Mouse (Mus musculus): ENCODE results near the gene Ptch1. TPM values are rescaled to one million over a fixed set of nuclear protein-coding genes. Genes with fewer than 3 reads are reported as not detected.

Ptch1 gene
- polyA plus RNA-seq, 1 experiment = 2.8 TPM

DNA sequence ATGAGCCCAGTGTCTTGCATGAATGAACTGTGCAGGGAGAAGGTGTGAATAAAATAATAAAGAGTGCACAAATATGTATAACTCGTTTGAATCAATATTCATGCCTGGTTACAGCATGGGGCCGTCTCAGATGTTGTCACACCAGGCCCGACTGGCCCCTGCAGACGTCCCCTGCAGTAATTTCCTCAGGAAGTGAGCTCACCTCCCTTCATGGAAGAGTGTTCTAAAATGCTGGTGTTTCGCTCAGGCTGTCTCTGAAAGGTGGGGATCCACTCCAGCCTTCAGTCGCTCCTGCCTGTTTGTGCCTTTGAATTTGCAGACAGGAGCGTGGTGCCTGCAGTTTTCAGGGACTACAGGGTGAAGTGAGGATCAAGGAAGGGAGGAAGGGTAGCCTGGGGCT lies 22.5 kb upstream of the Ptch1 start:
- no peak for TF ChIP-seq MAX (IDR thresholded peaks at IDR 0.05)
- no peak overlapping the region for H3ac ChIP-seq (ENCODE audit: control insufficient read depth, insufficient read length, low read depth)
- no peaks in the 10 kb centered on the region for H3K79me2 ChIP-seq (ENCODE audit: control insufficient read depth, insufficient read depth)
- H3K79me3 ChIP-seq (ENCODE audit: low read depth) = no peaks in the 10 kb centered on the region
- H3K36me3 ChIP-seq (ENCODE audit: control insufficient read depth, insufficient read depth) = no peaks in the 10 kb centered on the region
- no peaks in the 10 kb centered on the region for H3K27me3 ChIP-seq (ENCODE audit: control insufficient read depth, insufficient read depth, insufficient read length)
- H3K4me3 ChIP-seq (ENCODE audit: insufficient read depth, poor library complexity, severe bottlenecking) = no peak overlapping the region

DNA sequence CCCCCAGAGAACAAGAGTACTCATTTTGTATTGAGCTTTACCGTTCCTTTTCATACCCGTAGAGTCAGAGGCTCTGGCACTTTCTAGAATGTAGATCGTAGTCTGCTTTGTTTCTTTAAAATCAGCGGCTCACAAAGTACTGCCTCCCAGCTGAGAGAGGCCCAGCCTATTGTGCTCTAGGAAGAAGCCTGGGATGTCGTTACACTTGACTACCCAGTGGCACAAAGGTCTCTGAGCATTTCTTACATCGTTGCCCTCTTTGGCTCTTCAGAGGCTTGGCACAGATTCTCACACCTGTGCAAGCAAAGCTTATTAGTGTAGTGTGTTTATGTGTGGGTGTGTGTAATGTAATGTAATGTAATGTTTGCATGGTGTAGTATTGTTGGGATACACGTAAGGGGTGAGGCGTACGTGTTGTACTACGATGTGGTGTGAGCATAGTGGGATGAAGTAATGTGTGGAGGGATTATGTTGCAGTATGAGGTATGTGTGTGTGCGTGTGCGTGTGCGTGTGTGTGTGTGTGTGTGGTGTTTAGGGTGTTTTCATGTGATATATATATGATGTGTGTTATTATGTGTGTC lies 20.2 kb upstream of the Ptch1 start:
- no peak for TF ChIP-seq MAX (IDR thresholded peaks at IDR 0.05)
- Histone ChIP-seq H3K79me3 (ENCODE audit: low read depth) (no peaks in the 10 kb centered on the region), H3K36me3 (ENCODE audit: control insufficient read depth, insufficient read depth) (no peaks in the 10 kb centered on the region), H3ac (ENCODE audit: control insufficient read depth, insufficient read length, low read depth) (no peak overlapping the region), H3K79me2 (ENCODE audit: control insufficient read depth, insufficient read depth) (no peaks in the 10 kb centered on the region), H3K4me3 (ENCODE audit: insufficient read depth, poor library complexity, severe bottlenecking) (no peak overlapping the region), H3K27me3 (ENCODE audit: control insufficient read depth, insufficient read depth, insufficient read length) (no peaks in the 10 kb centered on the region)

DNA sequence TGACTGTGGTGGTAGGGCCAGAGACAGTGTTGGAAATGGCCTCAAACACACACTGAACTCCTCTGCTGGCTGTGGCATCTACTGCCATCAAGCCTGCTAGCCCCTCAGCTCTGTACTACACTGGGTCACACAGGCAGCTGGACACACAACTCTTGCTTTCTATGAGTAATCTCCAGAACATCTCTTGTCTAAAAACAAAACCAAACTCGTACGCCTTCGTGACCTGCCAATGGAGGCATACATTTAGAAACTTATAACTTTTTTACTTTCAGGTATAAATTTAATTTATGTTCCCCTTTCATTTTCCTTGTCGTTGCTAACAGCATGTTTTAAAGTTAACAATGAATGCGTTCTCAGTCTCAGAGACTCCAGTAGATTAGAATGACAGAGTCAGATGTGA lies 19.4 kb upstream of the Ptch1 start:
- no peak for TF ChIP-seq CEBPB (IDR thresholded peaks at IDR 0.05; ENCODE audit: low read depth)

DNA sequence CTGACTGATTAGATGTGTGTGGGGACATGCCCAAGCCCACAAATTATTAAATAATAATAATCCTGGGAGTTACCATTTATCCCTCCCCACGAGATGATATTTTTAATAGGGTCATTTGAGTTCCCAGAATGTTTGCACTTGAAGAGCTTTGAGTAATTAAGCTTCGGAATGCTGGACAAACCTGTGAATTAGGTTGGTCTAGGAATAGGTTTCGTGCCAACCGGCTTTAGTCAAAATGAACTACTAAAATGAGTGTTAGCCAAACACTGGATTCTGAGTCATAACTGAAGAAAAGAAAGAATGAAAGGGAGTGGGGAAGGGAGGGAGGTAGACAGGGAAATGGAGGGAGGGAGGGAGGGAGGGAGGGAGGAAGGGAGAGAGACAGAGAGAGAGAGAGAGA lies 1.2 kb upstream of the Ptch1 start:
- no peaks in the 10 kb centered on the region for H3K79me3 ChIP-seq (ENCODE audit: low read depth)
- H3K27me3 ChIP-seq (ENCODE audit: control insufficient read depth, insufficient read depth, insufficient read length) = peaks cover 37% of the 10 kb centered on the region
- H3K4me3 ChIP-seq (ENCODE audit: insufficient read depth, poor library complexity, severe bottlenecking) = no peak overlapping the region

More for the DNA sequence above, 19.4 kb upstream of the Ptch1 start:
- H3K27me3 ChIP-seq (ENCODE audit: control insufficient read depth, insufficient read depth, insufficient read length) = no peaks in the 10 kb centered on the region
- no peak overlapping the region for H3ac ChIP-seq (ENCODE audit: control insufficient read depth, insufficient read length, low read depth)
- no peak overlapping the region for H3K4me3 ChIP-seq (ENCODE audit: insufficient read depth, poor library complexity, severe bottlenecking)
- H3K79me2 ChIP-seq (ENCODE audit: control insufficient read depth, insufficient read depth) = no peaks in the 10 kb centered on the region
- H3K79me3 ChIP-seq (ENCODE audit: low read depth) = no peaks in the 10 kb centered on the region
- no peaks in the 10 kb centered on the region for H3K36me3 ChIP-seq (ENCODE audit: control insufficient read depth, insufficient read depth)

DNA sequence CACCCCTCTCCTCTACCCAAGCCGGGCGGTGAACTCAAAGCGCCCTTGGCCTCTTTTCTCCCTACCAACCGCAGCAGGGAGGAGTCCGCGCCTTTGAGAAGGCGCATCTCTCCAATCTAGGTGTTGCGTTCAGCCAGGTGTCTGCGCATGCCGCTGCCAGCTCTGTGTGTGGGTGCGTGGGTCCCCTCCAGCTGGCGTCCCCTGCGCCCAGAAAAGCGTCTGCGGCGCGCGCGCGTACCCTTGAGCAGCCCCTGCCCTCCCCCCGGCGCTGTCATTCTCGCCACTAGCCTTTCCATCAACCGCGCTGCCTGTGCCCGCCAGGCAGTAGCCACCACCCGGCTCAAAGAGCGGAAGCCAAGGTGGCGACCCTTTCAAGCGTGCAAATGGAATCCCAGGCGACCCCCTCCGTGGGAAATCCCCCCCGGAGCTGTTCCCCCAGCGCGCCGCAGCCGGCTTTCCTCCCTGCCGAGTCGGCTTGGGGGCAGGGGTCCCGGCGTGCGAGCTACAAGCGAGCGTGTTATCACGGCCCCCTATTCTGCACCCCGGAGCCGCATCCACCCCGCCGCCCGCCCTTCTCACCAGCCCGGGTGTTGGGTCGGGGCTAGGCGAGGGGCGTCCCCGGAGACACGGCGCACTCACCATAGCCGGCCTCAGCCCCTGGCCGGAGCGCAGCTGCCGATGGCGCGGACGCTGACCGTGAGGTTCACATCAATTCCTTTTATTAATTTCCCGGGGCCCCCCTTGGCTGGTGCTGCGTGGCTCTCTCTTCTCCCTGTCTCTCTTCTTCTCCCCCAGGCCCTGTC lies 744 bp downstream of the Ptch1 start:
- TF ChIP-seq CEBPB (IDR thresholded peaks at IDR 0.05; ENCODE audit: low read depth) (no peak), MYOD1 (IDR thresholded peaks at IDR 0.05; ENCODE audit: control insufficient read depth, insufficient read length, low read depth) (no peak), FOSL1 (IDR thresholded peaks at IDR 0.05; ENCODE audit: insufficient read depth, low read length, poor library complexity, severe bottlenecking) (no peak), USF1 (IDR thresholded peaks at IDR 0.05; ENCODE audit: low read depth) (no peak)
- Histone ChIP-seq H3K27me3 (ENCODE audit: control insufficient read depth, insufficient read depth, insufficient read length) (peaks cover 37% of the 10 kb centered on the region), H3K36me3 (ENCODE audit: control insufficient read depth, insufficient read depth) (no peaks in the 10 kb centered on the region)

More for the DNA sequence above, 1.2 kb upstream of the Ptch1 start:
- Histone ChIP-seq H3ac (ENCODE audit: control insufficient read depth, insufficient read length, low read depth) (no peak overlapping the region), H3K79me2 (ENCODE audit: control insufficient read depth, insufficient read depth) (no peaks in the 10 kb centered on the region), H3K36me3 (ENCODE audit: control insufficient read depth, insufficient read depth) (no peaks in the 10 kb centered on the region)
- TF ChIP-seq MAX (IDR thresholded peaks at IDR 0.05) = no peak
- no peak for TF ChIP-seq CEBPB (IDR thresholded peaks at IDR 0.05; ENCODE audit: low read depth)
- TF ChIP-seq FOSL1 (IDR thresholded peaks at IDR 0.05; ENCODE audit: insufficient read depth, low read length, poor library complexity, severe bottlenecking) = no peak
- no peak for TF ChIP-seq USF1 (IDR thresholded peaks at IDR 0.05; ENCODE audit: low read depth)
- no peak for TF ChIP-seq CTCF (IDR thresholded peaks at IDR 0.05; ENCODE audit: control insufficient read depth, insufficient read depth, insufficient read length)

DNA sequence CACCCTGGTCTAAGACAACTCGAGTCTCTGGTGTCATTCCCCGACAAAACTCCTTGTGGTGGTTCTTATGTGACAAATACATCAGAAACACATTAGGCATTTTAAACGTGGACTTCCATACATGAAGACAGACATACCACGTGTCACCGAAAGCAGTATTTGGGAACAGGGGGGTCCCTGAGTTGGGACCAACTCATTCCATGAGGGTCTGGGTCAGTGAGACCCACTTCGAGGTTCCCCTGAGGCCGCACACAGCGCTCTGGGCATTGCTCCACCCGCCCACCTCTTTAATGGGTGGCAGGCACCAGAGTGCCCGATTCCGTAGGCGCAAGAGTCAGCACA lies 1.3 kb downstream of the Ptch1 start:
- H3ac ChIP-seq (ENCODE audit: control insufficient read depth, insufficient read length, low read depth) = no peak overlapping the region
- no peaks in the 10 kb centered on the region for H3K36me3 ChIP-seq (ENCODE audit: control insufficient read depth, insufficient read depth)
- no peak overlapping the region for H3K4me3 ChIP-seq (ENCODE audit: insufficient read depth, poor library complexity, severe bottlenecking)
- no peaks in the 10 kb centered on the region for H3K79me2 ChIP-seq (ENCODE audit: control insufficient read depth, insufficient read depth)
- TF ChIP-seq CTCF (IDR thresholded peaks at IDR 0.05; ENCODE audit: control insufficient read depth, insufficient read depth, insufficient read length) (no peak), MYOG (IDR thresholded peaks at IDR 0.05; ENCODE audit: control insufficient read depth, extremely low read depth, insufficient read length) (no peak), USF1 (IDR thresholded peaks at IDR 0.05; ENCODE audit: low read depth) (no peak), CEBPB (IDR thresholded peaks at IDR 0.05; ENCODE audit: low read depth) (no peak), FOSL1 (IDR thresholded peaks at IDR 0.05; ENCODE audit: insufficient read depth, low read length, poor library complexity, severe bottlenecking) (no peak), MYOD1 (IDR thresholded peaks at IDR 0.05; ENCODE audit: control insufficient read depth, insufficient read length, low read depth) (no peak), MAX (IDR thresholded peaks at IDR 0.05) (no peak)
- H3K27me3 ChIP-seq (ENCODE audit: control insufficient read depth, insufficient read depth, insufficient read length) = peaks cover 37% of the 10 kb centered on the region
- H3K79me3 ChIP-seq (ENCODE audit: low read depth) = no peaks in the 10 kb centered on the region

More for the DNA sequence above, 744 bp downstream of the Ptch1 start:
- peak overlapping the region; percentile 23 for H3ac ChIP-seq (ENCODE audit: control insufficient read depth, insufficient read length, low read depth)
- H3K79me3 ChIP-seq (ENCODE audit: low read depth) = no peaks in the 10 kb centered on the region
- H3K4me3 ChIP-seq (ENCODE audit: insufficient read depth, poor library complexity, severe bottlenecking) = no peak overlapping the region
- no peaks in the 10 kb centered on the region for H3K79me2 ChIP-seq (ENCODE audit: control insufficient read depth, insufficient read depth)

Measured in C2C12 (cell line).